In the genomic region with DNA sequence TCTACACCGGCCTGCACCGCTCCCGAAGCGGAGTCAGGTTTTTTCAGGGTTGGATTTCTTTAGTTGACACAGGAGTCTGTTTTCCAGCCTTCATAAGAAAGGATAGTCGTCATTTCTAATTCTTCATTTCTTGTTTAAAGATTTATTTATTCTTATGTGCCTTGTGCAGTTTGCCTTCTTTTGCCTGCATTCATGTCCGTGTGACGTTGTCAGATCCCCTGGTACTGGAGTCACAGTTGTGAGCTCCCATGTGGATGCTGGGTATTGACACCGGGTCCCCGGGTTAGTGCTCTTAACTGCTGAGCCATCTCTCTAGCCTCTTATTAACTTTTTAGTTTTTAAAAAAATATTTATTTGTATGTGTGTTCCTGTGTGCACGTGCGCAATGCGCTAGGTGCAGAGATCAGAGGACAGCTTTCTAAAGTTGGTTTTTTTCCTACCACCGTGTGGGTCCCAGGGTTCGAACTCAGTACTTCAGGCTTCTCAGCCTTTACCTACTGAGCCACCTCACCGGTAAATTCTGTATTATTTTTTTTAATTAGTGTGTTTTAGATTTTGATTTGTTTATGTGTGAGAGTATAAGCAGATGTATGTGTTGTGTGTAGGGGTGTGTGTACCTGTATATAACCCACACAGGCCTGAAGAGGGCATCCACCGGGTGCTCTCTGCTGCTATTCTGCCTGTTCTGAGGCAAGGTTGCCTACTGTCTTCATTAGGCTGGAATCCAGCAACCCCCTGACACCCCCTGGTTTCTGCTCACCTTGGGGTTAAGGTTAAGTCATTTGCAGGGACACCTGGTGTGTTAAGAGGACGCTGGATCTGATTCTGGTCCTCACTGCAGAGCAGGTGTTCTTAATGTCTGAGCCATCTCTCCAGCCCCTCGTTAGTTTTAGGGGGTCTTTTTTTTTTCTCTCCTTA, we compare ENCODE assay signal across 8 mouse cellular contexts. TPM values are rescaled to one million over a fixed set of nuclear protein-coding genes. Genes with fewer than 3 reads are reported as not detected.
DNase-seq lines count a peak whose midpoint lies in the region; ATAC-seq and TF ChIP-seq lines count a peak whose summit lies in the region.

No protein-coding gene starts in this region.

- no peak for TF ChIP-seq EP300 in MEL (IDR thresholded peaks at IDR 0.05; ENCODE audit: low read depth in 1 of 2, low read length in 2 of 2)

- no peak for DNase-seq in kidney, adult 2 months
- DNase-seq in kidney, postnatal 25 days: no peak
- peak; percentile 43 for DNase-seq in MEL (ENCODE audit: low read depth, low spot score)
- no peak for DNase-seq in midbrain, embryonic 10.5 days (ENCODE audit: low spot score)
- DNase-seq in urinary bladder, postnatal 14 days (ENCODE audit: low spot score): no peak
- no peak for DNase-seq in gastrocnemius, postnatal 4 days (ENCODE audit: low spot score in 2 of 2)
- DNase-seq in right cerebral cortex, adult 2 months (ENCODE audit: low spot score in 2 of 2): no peak

- TF ChIP-seq POLR2A in kidney, adult 2 months (IDR thresholded peaks at IDR 0.05; ENCODE audit: low read depth, low read length): no peak
- no peak for TF ChIP-seq POLR2A in MEL (IDR thresholded peaks at IDR 0.05; ENCODE audit: control insufficient read depth in 1 of 2, insufficient read depth in 1 of 2, low read depth in 1 of 2, low read length in 2 of 2, poor library complexity in 1 of 2)

- H3K9me3 ChIP-seq in MEL (replicated peaks; ENCODE audit: insufficient read depth, low read length): no peaks in the 10 kb centered on the region
- H3K9me3 ChIP-seq in forebrain, embryonic 16.5 days (ENCODE audit: control insufficient read depth, low read length): no peaks in the 10 kb centered on the region
- no peaks in the 10 kb centered on the region for H3K9me3 ChIP-seq in midbrain, embryonic 10.5 days (replicated peaks)

- TF ChIP-seq RAD21 in MEL (IDR thresholded peaks at IDR 0.05; ENCODE audit: low read depth, low read length): no peak; the same call in 1 of the 2 replicates

- H3K4me1 ChIP-seq in kidney, adult 2 months (ENCODE audit: control insufficient read depth, insufficient read depth, low read length): no peaks in the 10 kb centered on the region; the same call in 1 of the 2 replicates
- H3K4me1 ChIP-seq in MEL (ENCODE audit: control insufficient read depth in 1 of 2, insufficient read depth in 2 of 2, low read length in 2 of 2): peaks cover 0 to 9% of the 10 kb centered on the region in 2 experiments; a peak in 1 of 4 replicates
- H3K4me1 ChIP-seq in forebrain, embryonic 16.5 days (replicated peaks; ENCODE audit: control insufficient read depth, insufficient read depth, low read length): peaks cover 21% of the 10 kb centered on the region
- peaks cover 31% of the 10 kb centered on the region for H3K4me1 ChIP-seq in midbrain, embryonic 10.5 days

- 27% methylated on average over 18 of the region's 18 CpGs for WGBS in kidney, adult 2 months
- 24% methylated on average over 18 of the region's 18 CpGs for WGBS in forebrain, embryonic 16.5 days
- 25% methylated on average over 18 of the region's 18 CpGs for WGBS in midbrain, embryonic 10.5 days

- ATAC-seq in forebrain, embryonic 16.5 days: peak; percentile 25; the same call in 1 of the 2 replicates

- TF ChIP-seq CTCF in kidney, adult 2 months (conservative IDR thresholded peaks at IDR 0.05; ENCODE audit: insufficient read depth, insufficient read length, low read depth, low read length): 0 out of 2 replicates have a peak, but pooled peaks have one; percentile 9
- peak; percentile 11 to 30 (median 16); a peak in 2 of 6 replicates for TF ChIP-seq CTCF in MEL (IDR thresholded peaks at IDR 0.05 in 2 of 3, conservative IDR thresholded peaks at IDR 0.05 in 1 of 3; ENCODE audit: control insufficient read depth in 1 of 3, insufficient read depth in 1 of 3, low read depth in 2 of 3, low read length in 3 of 3, poor library complexity in 1 of 3, severe bottlenecking in 1 of 3)

- H3K4me2 ChIP-seq in forebrain, embryonic 16.5 days (ENCODE audit: low read length): peak overlapping the region; percentile 75

- H3K4me3 ChIP-seq in kidney, adult 2 months (ENCODE audit: insufficient read depth, low read depth, low read length): peak overlapping the region; percentile 72
- peak overlapping the region; percentile 82 to 94 for H3K4me3 ChIP-seq in MEL (ENCODE audit: control insufficient read depth in 1 of 2, insufficient read depth in 1 of 2, low read depth in 2 of 2, low read length in 2 of 2)
- peak overlapping the region; percentile 82 for H3K4me3 ChIP-seq in forebrain, embryonic 16.5 days (replicated peaks; ENCODE audit: low read length)
- peak overlapping the region; percentile 80 for H3K4me3 ChIP-seq in midbrain, embryonic 10.5 days

- no peaks in the 10 kb centered on the region for H3K36me3 ChIP-seq in kidney, adult 2 months (ENCODE audit: control insufficient read depth, insufficient read depth, low read length)
- no peaks in the 10 kb centered on the region; a peak in 1 of 4 replicates for H3K36me3 ChIP-seq in MEL (ENCODE audit: control insufficient read depth in 1 of 2, insufficient read depth in 2 of 2, low read length in 2 of 2)
- H3K36me3 ChIP-seq in forebrain, embryonic 16.5 days (ENCODE audit: control insufficient read depth, insufficient read depth): no peaks in the 10 kb centered on the region
- no peaks in the 10 kb centered on the region for H3K36me3 ChIP-seq in midbrain, embryonic 10.5 days

- no peaks in the 10 kb centered on the region for H3K27me3 ChIP-seq in kidney, adult 2 months (replicated peaks; ENCODE audit: control insufficient read depth, insufficient read depth, low read length)
- no peaks in the 10 kb centered on the region for H3K27me3 ChIP-seq in MEL (ENCODE audit: control insufficient read depth in 1 of 2, insufficient read depth in 2 of 2, low read length in 2 of 2)
- no peaks in the 10 kb centered on the region for H3K27me3 ChIP-seq in forebrain, embryonic 16.5 days (replicated peaks; ENCODE audit: control insufficient read depth, insufficient read depth, low read length)
- no peaks in the 10 kb centered on the region for H3K27me3 ChIP-seq in midbrain, embryonic 10.5 days (ENCODE audit: low read depth, poor library complexity, severe bottlenecking)

- H3K9ac ChIP-seq in MEL (ENCODE audit: control insufficient read depth, low read depth, low read length, poor library complexity, severe bottlenecking): peak overlapping the region; percentile 84
- H3K9ac ChIP-seq in forebrain, embryonic 16.5 days (replicated peaks; ENCODE audit: low read depth, low read length): peak overlapping the region; percentile 87

- peak overlapping the region; percentile 87 for H3K27ac ChIP-seq in kidney, adult 2 months (ENCODE audit: insufficient read depth, low read depth, low read length)
- peak overlapping the region; percentile 68 for H3K27ac ChIP-seq in MEL (ENCODE audit: control insufficient read depth, low read depth, low read length)
- H3K27ac ChIP-seq in forebrain, embryonic 16.5 days (ENCODE audit: low read length): peak overlapping the region; percentile 83
- peak overlapping the region; percentile 75 for H3K27ac ChIP-seq in midbrain, embryonic 10.5 days (replicated peaks)

- H3K79me2 ChIP-seq in MEL (ENCODE audit: control insufficient read depth, insufficient read depth, low read length, poor library complexity): no peaks in the 10 kb centered on the region

TF ChIP-seq in MEL, 35 proteins besides CTCF, POLR2A, EP300 and RAD21:
- TF ChIP-seq MYC (IDR thresholded peaks at IDR 0.05; ENCODE audit: low read depth, low read length) (peak; percentile 30; the same call in 1 of the 2 replicates), MEF2A (IDR thresholded peaks at IDR 0.05; ENCODE audit: extremely low read depth, insufficient replicate concordance, low read depth, low read length, poor library complexity, severe bottlenecking) (no peak), ELF1 (IDR thresholded peaks at IDR 0.05; ENCODE audit: low read depth, low read length) (no peak), SMC3 (IDR thresholded peaks at IDR 0.05; ENCODE audit: low read depth, low read length) (peak; percentile 23; the same call in 1 of the 2 replicates), MXI1 (IDR thresholded peaks at IDR 0.05; ENCODE audit: low read depth, low read length) (peak; percentile 68; the same call in 1 of the 2 replicates), E2F4 (IDR thresholded peaks at IDR 0.05; ENCODE audit: borderline replicate concordance, low read depth, low read length) (no peak), BHLHE40 (IDR thresholded peaks at IDR 0.05; ENCODE audit: borderline replicate concordance, low read depth, low read length) (peak; percentile 67; the same call in 1 of the 2 replicates)

RNA-seq across cellular contexts. Expression of a gene that starts 0.7 kb away (rescaled TPM):
- polyA plus RNA-seq in kidney, adult 2 months (2012; rRNA removed): 35.6 and 36.6 TPM in 2 replicates
- total RNA-seq in MEL (2012; rRNA removed): 6.2 and 7.1 TPM in 2 replicates
- polyA plus RNA-seq in MEL (2012; ENCODE audit: insufficient read depth in 1 of 2, insufficient read length in 2 of 2, low read depth in 1 of 2, low replicate concordance in 2 of 2, missing spikeins in 1 of 2): 1 to 10 TPM in 1 of 2 experiments, not detected in 1; 9.0 TPM
- polyA plus RNA-seq in forebrain, embryonic 16.5 days (2015; fragmentation: Nextera tagmentation; extraction: Ambion mirVana): 45.6 and 57.4 TPM in 2 replicates
- polyA plus RNA-seq in midbrain, embryonic 10.5 days (2016; fragmentation: Nextera tagmentation; extraction: Ambion mirVana): 21.7 and 27.7 TPM in 2 replicates
- 10 to 100 TPM; 27.5 to 28.6 TPM for total RNA-seq in gastrocnemius, postnatal 4 days (2021)

RNA-seq across cellular contexts. Expression of a gene that starts 20.1 kb away (rescaled TPM):
- 190 and 242 TPM in 2 replicates for polyA plus RNA-seq in kidney, adult 2 months (2012; rRNA removed)
- 16.5 and 21.6 TPM in 2 replicates for total RNA-seq in MEL (2012; rRNA removed)
- 10 to 100 TPM in 1 of 2 experiments, not detected in 1; 40.5 TPM for polyA plus RNA-seq in MEL (2012; ENCODE audit: insufficient read depth in 1 of 2, insufficient read length in 2 of 2, low read depth in 1 of 2, low replicate concordance in 2 of 2, missing spikeins in 1 of 2)
- 94.7 and 98.0 TPM in 2 replicates for polyA plus RNA-seq in forebrain, embryonic 16.5 days (2015; fragmentation: Nextera tagmentation; extraction: Ambion mirVana)
- polyA plus RNA-seq in midbrain, embryonic 10.5 days (2016; fragmentation: Nextera tagmentation; extraction: Ambion mirVana): 116 and 117 TPM in 2 replicates
- total RNA-seq in gastrocnemius, postnatal 4 days (2021): 10 to 100 TPM; 59.4 to 62.4 TPM

RNA-seq across cellular contexts. Expression of a gene that starts 34.1 kb away (rescaled TPM):
- polyA plus RNA-seq in kidney, adult 2 months (2012; rRNA removed): 0.14 and 0.24 TPM in 2 replicates
- total RNA-seq in MEL (2012; rRNA removed): 2.6 and 4.3 TPM in 2 replicates
- polyA plus RNA-seq in MEL (2012; ENCODE audit: insufficient read depth in 1 of 2, insufficient read length in 2 of 2, low read depth in 1 of 2, low replicate concordance in 2 of 2, missing spikeins in 1 of 2): 1 to 10 TPM in 1 of 2 experiments, not detected in 1; 4.1 TPM
- polyA plus RNA-seq in forebrain, embryonic 16.5 days (2015; fragmentation: Nextera tagmentation; extraction: Ambion mirVana): 0.05 and 0.09 TPM in 2 replicates
- polyA plus RNA-seq in midbrain, embryonic 10.5 days (2016; fragmentation: Nextera tagmentation; extraction: Ambion mirVana): 0.07 and 0.16 TPM in 2 replicates
- total RNA-seq in gastrocnemius, postnatal 4 days (2021): not detected
